Mouse (Mus musculus): ENCODE measurements around the gene Leng9. TPM values are rescaled to one million over a fixed set of nuclear protein-coding genes. Genes with fewer than 3 reads are reported as not detected.

Gene Leng9
- total and polyA plus RNA-seq, 3 experiments = 2.9 to 5.4 (median 3.7) TPM

DNA sequence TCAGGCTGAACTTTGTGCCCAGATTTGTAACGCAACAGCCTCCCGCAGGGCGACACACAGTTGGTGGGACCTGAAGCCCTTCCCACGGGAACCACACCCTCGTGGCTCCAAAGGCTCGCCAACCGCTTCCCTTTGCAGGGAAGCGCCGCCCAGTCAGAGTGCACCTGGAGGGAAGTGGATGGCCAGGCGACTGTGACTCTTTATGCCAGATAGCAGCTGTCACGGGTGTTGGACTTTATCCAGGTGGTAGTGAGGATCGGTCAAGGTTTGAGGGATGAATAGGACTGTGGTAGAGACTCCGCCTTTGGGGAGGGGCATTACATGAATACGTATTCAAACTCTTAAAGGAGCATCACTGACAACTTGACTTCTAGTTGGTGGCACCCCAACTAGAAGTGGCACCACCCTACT is 642 bp upstream of the Leng9 start:
- no peak for TF ChIP-seq GATA1 (IDR thresholded peaks at IDR 0.05; ENCODE audit: borderline replicate concordance, low read length)
- TF ChIP-seq CTCF (IDR thresholded peaks at IDR 0.05; ENCODE audit: low read depth, low read length) = no peak
- TF ChIP-seq TAL1 (conservative IDR thresholded peaks at IDR 0.05; ENCODE audit: low read depth, low read length) = no peak
- TF ChIP-seq POLR2AphosphoS5 (IDR thresholded peaks at IDR 0.05; ENCODE audit: insufficient replicate concordance, low read depth, low read length) = no peak
- no peak for TF ChIP-seq GATA2 (IDR thresholded peaks at IDR 0.05; ENCODE audit: borderline replicate concordance, low read depth, low read length)
- ATAC-seq (ENCODE audit: extremely low read depth, insufficient number of reproducible peaks, low FRiP score, poor library complexity, severe bottlenecking) (no peak), DNase-seq (ENCODE audit: low spot score) (no peak)
- Histone ChIP-seq H3K4me1 (ENCODE audit: insufficient read depth, low read depth, low read length) (peaks cover 77% of the 10 kb centered on the region), H3K27me3 (ENCODE audit: insufficient read depth, low read length) (no peaks in the 10 kb centered on the region), H3K9me3 (replicated peaks) (no peaks in the 10 kb centered on the region), H3K36me3 (replicated peaks) (peaks cover 29% of the 10 kb centered on the region), H3K4me3 (ENCODE audit: low read depth, low read length) (peak overlapping the region; percentile 84)

DNA sequence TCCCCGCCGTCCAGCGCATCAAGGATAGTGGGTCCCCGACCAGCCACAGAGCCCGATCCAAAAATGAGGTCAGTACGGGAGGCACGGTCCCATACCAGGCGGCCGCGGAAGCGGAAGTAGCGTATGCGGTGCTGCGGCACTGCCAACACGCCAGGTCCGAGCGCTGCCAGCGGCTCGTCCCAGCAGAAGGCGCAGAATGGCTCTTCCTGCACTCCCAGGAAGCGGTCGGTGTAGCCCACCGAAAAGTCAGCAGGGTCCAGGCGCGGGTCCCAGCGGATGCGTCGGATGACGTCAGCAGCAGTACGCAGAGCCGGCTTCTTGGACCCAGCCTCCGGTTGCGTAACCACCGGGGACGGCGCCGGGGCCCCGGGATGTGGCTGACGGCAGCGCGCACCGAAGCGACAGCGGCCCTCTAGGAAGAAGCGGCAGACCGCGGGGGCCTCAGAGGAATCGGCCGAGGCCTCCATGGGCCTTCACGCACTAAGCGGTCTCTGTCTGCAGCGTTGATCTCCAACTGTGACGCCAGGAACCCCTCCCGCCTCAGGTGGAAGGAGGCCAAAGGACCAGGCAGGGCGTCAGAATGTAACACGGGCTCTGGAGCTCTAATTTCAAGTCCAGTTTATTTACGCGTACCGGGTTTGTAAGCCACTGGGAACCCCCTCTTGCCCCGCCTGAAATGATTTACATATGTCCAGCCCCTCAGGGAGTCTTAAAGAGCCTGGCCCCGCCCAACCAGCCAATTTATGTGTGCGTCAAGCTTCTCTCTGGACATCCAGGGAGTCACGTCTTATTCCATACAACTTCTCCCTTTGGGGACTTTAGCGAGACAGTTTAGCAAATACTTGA is 742 bp downstream of the Leng9 start:
- TF ChIP-seq GATA2 (IDR thresholded peaks at IDR 0.05; ENCODE audit: borderline replicate concordance, low read depth, low read length) (no peak), CTCF (IDR thresholded peaks at IDR 0.05; ENCODE audit: low read depth, low read length) (no peak), GATA1 (IDR thresholded peaks at IDR 0.05; ENCODE audit: borderline replicate concordance, low read length) (no peak), TAL1 (conservative IDR thresholded peaks at IDR 0.05; ENCODE audit: low read depth, low read length) (no peak), POLR2AphosphoS5 (IDR thresholded peaks at IDR 0.05; ENCODE audit: insufficient replicate concordance, low read depth, low read length) (no peak)
- H3K4me3 ChIP-seq (ENCODE audit: low read depth, low read length) = peak overlapping the region; percentile 84
- H3K36me3 ChIP-seq (replicated peaks) = peaks cover 43% of the 10 kb centered on the region
- DNase-seq (ENCODE audit: low spot score) (peak; percentile 84), ATAC-seq (ENCODE audit: extremely low read depth, insufficient number of reproducible peaks, low FRiP score, poor library complexity, severe bottlenecking) (peak; percentile 50)
- no peaks in the 10 kb centered on the region for H3K9me3 ChIP-seq (replicated peaks)
- H3K4me1 ChIP-seq (ENCODE audit: insufficient read depth, low read depth, low read length) = peaks cover 88% of the 10 kb centered on the region
- H3K27me3 ChIP-seq (ENCODE audit: insufficient read depth, low read length) = no peaks in the 10 kb centered on the region

DNA sequence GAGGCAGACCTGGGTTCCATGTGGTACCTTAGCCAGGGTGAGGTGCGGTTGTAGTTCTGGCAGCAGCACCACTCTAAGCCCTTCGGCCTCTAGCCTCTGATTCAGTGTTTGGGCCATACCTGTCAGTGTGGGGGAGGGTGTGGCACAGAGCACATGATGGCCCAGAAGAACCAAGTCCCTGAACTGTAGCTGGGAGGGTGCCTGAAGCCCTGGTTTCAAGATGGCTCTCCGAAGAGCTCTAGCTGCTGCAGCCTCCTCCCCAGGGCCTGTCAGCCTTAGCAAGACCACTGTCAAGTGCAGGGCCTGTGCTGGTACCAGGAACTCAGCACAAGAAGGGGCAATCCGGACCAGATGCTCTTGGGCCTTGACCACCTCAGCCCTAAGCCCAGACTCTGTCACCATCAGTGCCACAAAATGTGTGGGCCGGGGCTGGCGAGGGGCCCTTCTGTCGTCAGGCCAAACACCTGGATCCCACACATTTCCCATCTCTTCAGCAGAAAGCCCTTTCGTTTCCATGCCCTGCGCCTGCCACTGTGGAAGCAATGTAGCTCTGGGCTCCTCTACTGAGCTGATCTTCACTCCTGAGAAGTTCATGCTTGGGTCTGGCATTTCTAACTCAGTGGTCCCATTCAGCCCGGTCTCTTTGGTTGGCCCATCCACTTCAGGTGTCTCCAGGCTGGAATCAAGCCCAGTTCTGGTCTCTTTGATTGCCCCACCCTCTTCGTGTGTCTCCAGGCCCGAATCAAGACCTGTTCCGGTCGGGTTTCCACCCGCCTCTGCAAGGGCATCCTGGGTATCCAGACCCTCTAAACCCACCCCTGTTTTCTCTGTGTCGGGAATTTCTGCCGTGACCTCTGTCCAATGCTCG is 1.6 kb downstream of the Leng9 start:
- H3K4me1 ChIP-seq (ENCODE audit: insufficient read depth, low read depth, low read length) = peaks cover 90% of the 10 kb centered on the region
- peak overlapping the region; percentile 84 for H3K4me3 ChIP-seq (ENCODE audit: low read depth, low read length)
- no peak for TF ChIP-seq CTCF (IDR thresholded peaks at IDR 0.05; ENCODE audit: low read depth, low read length)
- no peak for TF ChIP-seq TAL1 (conservative IDR thresholded peaks at IDR 0.05; ENCODE audit: low read depth, low read length)
- peak; percentile 64; the same call in 1 of the 2 replicates for TF ChIP-seq POLR2AphosphoS5 (IDR thresholded peaks at IDR 0.05; ENCODE audit: insufficient replicate concordance, low read depth, low read length)
- TF ChIP-seq GATA1 (IDR thresholded peaks at IDR 0.05; ENCODE audit: borderline replicate concordance, low read length) = no peak
- no peak for TF ChIP-seq GATA2 (IDR thresholded peaks at IDR 0.05; ENCODE audit: borderline replicate concordance, low read depth, low read length)
- peaks cover 51% of the 10 kb centered on the region for H3K36me3 ChIP-seq (replicated peaks)
- H3K27me3 ChIP-seq (ENCODE audit: insufficient read depth, low read length) = no peaks in the 10 kb centered on the region
- no peaks in the 10 kb centered on the region for H3K9me3 ChIP-seq (replicated peaks)
- DNase-seq (ENCODE audit: low spot score) = no peak
- ATAC-seq (ENCODE audit: extremely low read depth, insufficient number of reproducible peaks, low FRiP score, poor library complexity, severe bottlenecking) = 0 out of 2 replicates have a peak, but pooled peaks have one; percentile 0

DNA sequence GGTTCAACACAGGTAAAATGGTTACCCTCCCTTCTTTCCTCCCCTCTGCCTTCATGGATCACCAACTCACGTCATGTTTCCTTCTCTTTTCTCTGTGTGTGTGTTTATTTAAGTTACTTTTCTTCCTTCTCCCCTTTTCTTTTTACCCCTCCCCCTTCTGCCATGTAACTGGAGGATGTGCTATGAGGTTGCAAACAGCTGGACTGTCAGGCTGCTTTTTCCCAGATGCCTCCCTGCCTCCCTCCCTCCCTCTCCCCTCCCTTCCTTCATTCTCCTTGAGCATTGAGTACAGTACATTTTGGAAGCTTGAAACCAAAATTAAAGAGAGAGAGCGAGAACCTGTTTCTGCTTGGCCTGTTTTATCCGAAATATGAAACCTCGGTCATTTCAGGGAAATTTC is 2.3 kb downstream of the Leng9 start:
- peaks cover 89% of the 10 kb centered on the region for H3K4me1 ChIP-seq (ENCODE audit: insufficient read depth, low read depth, low read length)
- DNase-seq (ENCODE audit: low spot score) = no peak
- H3K27me3 ChIP-seq (ENCODE audit: insufficient read depth, low read length) = no peaks in the 10 kb centered on the region
- no peak for ATAC-seq (ENCODE audit: extremely low read depth, insufficient number of reproducible peaks, low FRiP score, poor library complexity, severe bottlenecking)
- no peaks in the 10 kb centered on the region for H3K9me3 ChIP-seq (replicated peaks)
- peaks cover 59% of the 10 kb centered on the region for H3K36me3 ChIP-seq (replicated peaks)
- H3K4me3 ChIP-seq (ENCODE audit: low read depth, low read length) = peak overlapping the region; percentile 84; the same call in 1 of the 2 replicates
- TF ChIP-seq TAL1 (conservative IDR thresholded peaks at IDR 0.05; ENCODE audit: low read depth, low read length) = no peak
- TF ChIP-seq POLR2AphosphoS5 (IDR thresholded peaks at IDR 0.05; ENCODE audit: insufficient replicate concordance, low read depth, low read length) = no peak
- TF ChIP-seq GATA1 (IDR thresholded peaks at IDR 0.05; ENCODE audit: borderline replicate concordance, low read length) = no peak
- TF ChIP-seq GATA2 (IDR thresholded peaks at IDR 0.05; ENCODE audit: borderline replicate concordance, low read depth, low read length) = no peak
- TF ChIP-seq CTCF (IDR thresholded peaks at IDR 0.05; ENCODE audit: low read depth, low read length) = no peak

DNA sequence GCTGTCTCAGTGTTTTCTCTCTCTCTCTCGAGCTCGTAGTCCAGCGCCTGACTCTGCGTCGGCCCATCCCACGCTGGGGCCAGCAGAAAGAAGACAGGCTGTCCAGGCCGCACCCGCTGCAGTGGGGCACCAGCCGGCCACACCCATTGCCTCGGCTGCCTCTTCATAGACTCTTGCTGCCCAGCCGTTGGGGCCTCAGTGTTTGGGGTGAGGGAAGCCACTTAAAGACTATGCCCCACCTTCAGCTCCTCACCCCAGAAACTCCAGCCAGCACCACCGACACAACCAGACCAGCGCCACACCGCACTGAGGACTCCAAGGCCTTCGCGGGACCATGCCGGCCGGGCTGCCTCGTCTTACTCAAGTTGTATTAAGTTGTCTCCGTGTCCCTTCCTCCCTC is 2.8 kb downstream of the Leng9 start:
- peak overlapping the region; percentile 84; the same call in 1 of the 2 replicates for H3K4me3 ChIP-seq (ENCODE audit: low read depth, low read length)
- ATAC-seq (ENCODE audit: extremely low read depth, insufficient number of reproducible peaks, low FRiP score, poor library complexity, severe bottlenecking) = peak; percentile 24; the same call in 1 of the 2 replicates
- H3K36me3 ChIP-seq (replicated peaks) = peaks cover 63% of the 10 kb centered on the region
- no peaks in the 10 kb centered on the region for H3K9me3 ChIP-seq (replicated peaks)
- DNase-seq (ENCODE audit: low spot score) = no peak
- H3K27me3 ChIP-seq (ENCODE audit: insufficient read depth, low read length) = no peaks in the 10 kb centered on the region
- TF ChIP-seq GATA1 (IDR thresholded peaks at IDR 0.05; ENCODE audit: borderline replicate concordance, low read length) = no peak
- no peak for TF ChIP-seq TAL1 (conservative IDR thresholded peaks at IDR 0.05; ENCODE audit: low read depth, low read length)
- TF ChIP-seq POLR2AphosphoS5 (IDR thresholded peaks at IDR 0.05; ENCODE audit: insufficient replicate concordance, low read depth, low read length) = no peak
- no peak for TF ChIP-seq CTCF (IDR thresholded peaks at IDR 0.05; ENCODE audit: low read depth, low read length)
- TF ChIP-seq GATA2 (IDR thresholded peaks at IDR 0.05; ENCODE audit: borderline replicate concordance, low read depth, low read length) = no peak
- peaks cover 90% of the 10 kb centered on the region for H3K4me1 ChIP-seq (ENCODE audit: insufficient read depth, low read depth, low read length)

All from G1E (cell line).